In genomic region chr2:114413013-114413412, GRCm38 (mm10) we compare ENCODE assay signal across 31 mouse cellular contexts.
A peak's percentile ranks its signal among the peaks of the same experiment; 100 is the strongest.
DNase-seq lines count a peak whose midpoint lies in the region; ATAC-seq and TF ChIP-seq lines count a peak whose summit lies in the region.
"Had no signal": no experiment of that assay in that cellular context is flagged by ENCODE, and none has a peak within 500 bp of the region (broad histone marks: within the 10 kb centered on the region; RNA-seq: fewer than 3 reads in every experiment).

No protein-coding gene starts in this region.

- dilution Hi-C loops in CH12.LX (cut with MboI; ENCODE audit: extremely low pct_ligation_motif_present, extremely low pct_unique_long_range_greater_than_20kb, low sequenced_read_pairs): no loop called here

- no peak for TF ChIP-seq CTCF in CH12.LX (conservative IDR thresholded peaks at IDR 0.05 in 1 of 2, IDR thresholded peaks at IDR 0.05 in 1 of 2; ENCODE audit: low read depth in 2 of 2, low read length in 2 of 2)

- 91% methylated on average over 3 of the region's 3 CpGs for WGBS in midbrain, embryonic 11.5 days
- 94% methylated on average over 3 of the region's 3 CpGs for WGBS in midbrain, embryonic 10.5 days
- 82% methylated on average over 3 of the region's 3 CpGs for WGBS in forebrain, embryonic 16.5 days
- WGBS in kidney, embryonic 14.5 days: 88% methylated on average over 3 of the region's 3 CpGs

- no peaks in the 10 kb centered on the region for H3K4me1 ChIP-seq in midbrain, embryonic 11.5 days (ENCODE audit: control insufficient read depth, insufficient read depth, low read length)
- no peaks in the 10 kb centered on the region for H3K4me1 ChIP-seq in midbrain, embryonic 10.5 days
- H3K4me1 ChIP-seq in CH12.LX (ENCODE audit: control insufficient read depth in 1 of 2, insufficient read depth in 2 of 2): no peaks in the 10 kb centered on the region
- H3K4me1 ChIP-seq in forebrain, embryonic 16.5 days (replicated peaks; ENCODE audit: control insufficient read depth, insufficient read depth, low read length): peaks cover 3% of the 10 kb centered on the region; the same call in 1 of the 2 replicates
- no peaks in the 10 kb centered on the region for H3K4me1 ChIP-seq in kidney, embryonic 14.5 days (ENCODE audit: control insufficient read depth, insufficient read depth, low read length)
- H3K4me1 ChIP-seq: heart, embryonic 13.5 days; hindbrain, embryonic 10.5 days; hindbrain, embryonic 15.5 days; intestine, embryonic 15.5 days; limb, embryonic 15.5 days; liver, embryonic 13.5 days; megakaryocyte, embryonic 14.5 days; midbrain, embryonic 15.5 days had no signal

- ATAC-seq in midbrain, embryonic 11.5 days (ENCODE audit: low FRiP score): no peak
- peak; percentile 40; the same call in 1 of the 2 replicates for ATAC-seq in forebrain, embryonic 16.5 days
- ATAC-seq in kidney, embryonic 14.5 days (ENCODE audit: low FRiP score, low TSS enrichment): no peak
- ATAC-seq: intestine, embryonic 15.5 days; lung, postnatal 0 days had no signal

- peak; percentile 26 for DNase-seq in midbrain, embryonic 11.5 days (ENCODE audit: low spot score, missing footprints)
- DNase-seq in midbrain, embryonic 10.5 days (ENCODE audit: low spot score): no peak
- DNase-seq in CH12.LX (ENCODE audit: extremely low read depth): peak; percentile 11
- DNase-seq in thymus, postnatal 10 days (ENCODE audit: low spot score in 2 of 2): no peak
- no peak for DNase-seq in ovary, postnatal 10 days (ENCODE audit: low spot score)
- DNase-seq: adrenal gland, postnatal 10 days; B cell, adult 2 months; cerebellum, adult 8-10 months; cerebellum, postnatal 25 days; heart, adult 2 months; heart, postnatal 10 days; kidney, adult 2 months; kidney, postnatal 10 days; layer of hippocampus, postnatal 36 days; liver, embryonic 13.5 days; lung, adult 18-20 months; lung, postnatal 4 days; right cerebral cortex, postnatal 4 days; thymus, adult 2 months; thymus, postnatal 4 days had no signal

- in situ Hi-C loops in CH12.LX (cut with MboI; ENCODE audit: low pct_ligation_motif_present, low pct_unique_long_range_greater_than_20kb, low sequenced_read_pairs): no loop called here

- no peaks in the 10 kb centered on the region for H3K36me3 ChIP-seq in midbrain, embryonic 11.5 days (ENCODE audit: control insufficient read depth, insufficient read depth, low read length)
- H3K36me3 ChIP-seq in midbrain, embryonic 10.5 days: no peaks in the 10 kb centered on the region
- H3K36me3 ChIP-seq in CH12.LX (replicated peaks in 1 of 2; ENCODE audit: control insufficient read depth in 1 of 2, insufficient read depth in 1 of 2, low read length in 1 of 2): no peaks in the 10 kb centered on the region
- no peaks in the 10 kb centered on the region for H3K36me3 ChIP-seq in forebrain, embryonic 16.5 days (ENCODE audit: control insufficient read depth, insufficient read depth)
- H3K36me3 ChIP-seq in kidney, embryonic 14.5 days (ENCODE audit: control insufficient read depth, insufficient read depth, low read length): no peaks in the 10 kb centered on the region
- H3K36me3 ChIP-seq: heart, embryonic 13.5 days; hindbrain, embryonic 10.5 days; hindbrain, embryonic 15.5 days; intestine, embryonic 15.5 days; limb, embryonic 10.5 days; limb, embryonic 15.5 days; liver, embryonic 13.5 days; midbrain, embryonic 15.5 days had no signal

- TF ChIP-seq POLR2A in CH12.LX (IDR thresholded peaks at IDR 0.05; ENCODE audit: low read depth, low read length): no peak

- H3K27ac ChIP-seq in midbrain, embryonic 11.5 days (ENCODE audit: low read depth, low read length): no peak overlapping the region
- no peak overlapping the region for H3K27ac ChIP-seq in midbrain, embryonic 10.5 days (replicated peaks)
- no peak overlapping the region for H3K27ac ChIP-seq in CH12.LX (ENCODE audit: insufficient read depth, low read depth)
- peak overlapping the region; percentile 50; the same call in 1 of the 2 replicates for H3K27ac ChIP-seq in forebrain, embryonic 16.5 days (ENCODE audit: low read length)
- H3K27ac ChIP-seq in kidney, embryonic 14.5 days (ENCODE audit: low read depth, low read length): no peak overlapping the region
- H3K27ac ChIP-seq: heart, adult 2 months; heart, embryonic 13.5 days; hindbrain, embryonic 10.5 days; hindbrain, embryonic 15.5 days; intestine, embryonic 15.5 days; limb, embryonic 10.5 days; limb, embryonic 15.5 days; liver, embryonic 13.5 days; midbrain, embryonic 15.5 days had no signal

- no peak for TF ChIP-seq EP300 in CH12.LX (IDR thresholded peaks at IDR 0.05; ENCODE audit: low read length)

- no peak overlapping the region for H3K9ac ChIP-seq in midbrain, embryonic 11.5 days (ENCODE audit: low read length)
- no peak overlapping the region for H3K9ac ChIP-seq in CH12.LX (ENCODE audit: insufficient read depth, low read depth)
- no peak overlapping the region for H3K9ac ChIP-seq in forebrain, embryonic 16.5 days (replicated peaks; ENCODE audit: low read depth, low read length)
- no peak overlapping the region for H3K9ac ChIP-seq in kidney, embryonic 14.5 days (ENCODE audit: low read depth, low read length)
- H3K9ac ChIP-seq: heart, embryonic 13.5 days; hindbrain, embryonic 15.5 days; intestine, embryonic 15.5 days; limb, embryonic 15.5 days; liver, embryonic 13.5 days; midbrain, embryonic 15.5 days had no signal

- no peak overlapping the region for H3K4me2 ChIP-seq in midbrain, embryonic 11.5 days
- H3K4me2 ChIP-seq in CH12.LX (ENCODE audit: insufficient read depth, low read depth, poor library complexity, severe bottlenecking): no peak overlapping the region
- H3K4me2 ChIP-seq in forebrain, embryonic 16.5 days (ENCODE audit: low read length): no peak overlapping the region
- H3K4me2 ChIP-seq in kidney, embryonic 14.5 days (replicated peaks; ENCODE audit: low read depth, low read length): no peak overlapping the region
- H3K4me2 ChIP-seq: heart, embryonic 13.5 days; hindbrain, embryonic 15.5 days; intestine, embryonic 15.5 days; limb, embryonic 15.5 days; liver, embryonic 13.5 days had no signal

- no peaks in the 10 kb centered on the region for H3K27me3 ChIP-seq in midbrain, embryonic 11.5 days (ENCODE audit: control insufficient read depth, insufficient read depth, low read length)
- H3K27me3 ChIP-seq in midbrain, embryonic 10.5 days (ENCODE audit: low read depth, poor library complexity, severe bottlenecking): no peaks in the 10 kb centered on the region
- H3K27me3 ChIP-seq in CH12.LX (replicated peaks): no peaks in the 10 kb centered on the region
- H3K27me3 ChIP-seq in forebrain, embryonic 16.5 days (replicated peaks; ENCODE audit: control insufficient read depth, insufficient read depth, low read length): no peaks in the 10 kb centered on the region
- no peaks in the 10 kb centered on the region for H3K27me3 ChIP-seq in kidney, embryonic 14.5 days (ENCODE audit: control insufficient read depth, insufficient read depth, low read length)
- H3K27me3 ChIP-seq: heart, embryonic 13.5 days; hindbrain, embryonic 15.5 days; intestine, embryonic 15.5 days; liver, embryonic 13.5 days; megakaryocyte, embryonic 14.5 days; midbrain, embryonic 15.5 days had no signal

- H3K79me2 ChIP-seq in CH12.LX (replicated peaks; ENCODE audit: control insufficient read depth, extremely low read depth, insufficient read depth, poor library complexity, severe bottlenecking): no peaks in the 10 kb centered on the region

- H3K9me3 ChIP-seq in midbrain, embryonic 11.5 days (ENCODE audit: control insufficient read depth, low read length): no peaks in the 10 kb centered on the region
- H3K9me3 ChIP-seq in midbrain, embryonic 10.5 days (replicated peaks): no peaks in the 10 kb centered on the region
- H3K9me3 ChIP-seq in CH12.LX (replicated peaks; ENCODE audit: low read length): no peaks in the 10 kb centered on the region
- H3K9me3 ChIP-seq in forebrain, embryonic 16.5 days (ENCODE audit: control insufficient read depth, low read length): no peaks in the 10 kb centered on the region
- H3K9me3 ChIP-seq in kidney, embryonic 14.5 days (ENCODE audit: control insufficient read depth, low read length): no peaks in the 10 kb centered on the region
- H3K9me3 ChIP-seq: heart, embryonic 13.5 days; hindbrain, embryonic 10.5 days; hindbrain, embryonic 15.5 days; intestine, embryonic 15.5 days; limb, embryonic 10.5 days; limb, embryonic 15.5 days; liver, embryonic 13.5 days; megakaryocyte, embryonic 14.5 days; midbrain, embryonic 15.5 days had no signal

- no peak for TF ChIP-seq RAD21 in CH12.LX (IDR thresholded peaks at IDR 0.05; ENCODE audit: low read depth, low read length)

- no peak overlapping the region for H3K4me3 ChIP-seq in midbrain, embryonic 11.5 days (ENCODE audit: low read depth, low read length)
- H3K4me3 ChIP-seq in midbrain, embryonic 10.5 days: no peak overlapping the region
- H3K4me3 ChIP-seq in CH12.LX (replicated peaks in 1 of 3; ENCODE audit: low read depth in 2 of 3, low read length in 2 of 3, poor library complexity in 1 of 3): no peak overlapping the region
- H3K4me3 ChIP-seq in forebrain, embryonic 16.5 days (replicated peaks; ENCODE audit: low read length): no peak overlapping the region
- H3K4me3 ChIP-seq in kidney, embryonic 14.5 days (ENCODE audit: low read length): no peak overlapping the region
- H3K4me3 ChIP-seq: heart, adult 2 months; heart, embryonic 13.5 days; hindbrain, embryonic 10.5 days; hindbrain, embryonic 15.5 days; intestine, embryonic 15.5 days; limb, embryonic 10.5 days; limb, embryonic 15.5 days; liver, embryonic 13.5 days; megakaryocyte, embryonic 14.5 days; midbrain, embryonic 15.5 days had no signal

TF ChIP-seq in CH12.LX, 34 proteins besides CTCF, POLR2A, EP300 and RAD21:
- TF ChIP-seq HCFC1 (IDR thresholded peaks at IDR 0.05; ENCODE audit: low read depth, low read length) (no peak), JUND (conservative IDR thresholded peaks at IDR 0.05; ENCODE audit: low read depth, low read length) (peak; percentile 86), JUN (IDR thresholded peaks at IDR 0.05; ENCODE audit: insufficient read depth, low read depth, low read length) (peak; percentile 80), MYC (IDR thresholded peaks at IDR 0.05; ENCODE audit: low read depth, low read length) (no peak)
TF ChIP-seq in CH12.LX: peak in this region for 2.

Comparison
In these comparisons a context has a peak if more than half of its experiments do, and no peak if none do; other contexts are left out.
1. DNase-seq: peak in midbrain, embryonic 11.5 days (single experiment) and CH12.LX (single experiment); none in midbrain, embryonic 10.5 days (single experiment), thymus, postnatal 10 days (0 of 2) and ovary, postnatal 10 days (single experiment).